Mouse (Mus musculus) left cerebral cortex, postnatal 36 days (tissue): ENCODE results near the gene Mbnl2. TPM values are rescaled to one million over a fixed set of nuclear protein-coding genes. Genes with fewer than 3 reads are reported as not detected.

Experiments used
- DNase-seq, 2 experiments: peaks; one replicate each; pipeline ENCODE4 v3.0.0; 2021 to 2022; ENCODE audit warnings: low spot score in 2 of 2, mixed read lengths in 1 of 2
- intact Hi-C: fragments of 180-260 bp; cut with DNase I; formaldehyde crosslinking; loops from one replicate; pipeline ENCODE4 v1.15.1; 2025
- total RNA-seq, 2 experiments: library from RNA; stranded (reverse); gene quantifications; 2 replicates each; pipeline ENCODE4 v1.2.3; 2021

Gene Mbnl2
- total RNA-seq, 2 experiments from 2014 or later = 223 to 270 TPM

GRCm38 (mm10) chr14:120370631-120371030, 95.2 kb downstream of the Mbnl2 start:
- intact Hi-C loops = loop anchor here (5.0 kb wide), 1 partner anchor 93 kb away; the partner anchor contains the start of gene Mbnl2
- DNase-seq = no peak

GRCm38 (mm10) chr14:120371174-120371573, 95.7 kb downstream of the Mbnl2 start:
- no peak for DNase-seq
- intact Hi-C loops = loop anchor here (5.0 kb wide), 1 partner anchor 94 kb away; the partner anchor contains the start of gene Mbnl2

- DNase-seq = peak in 1 of 2 experiments; percentile 39
- intact Hi-C loops = loop anchor here (5.0 kb wide), 1 partner anchor 96 kb away; the partner anchor contains the start of gene Mbnl2
Measured at GRCm38 (mm10) chr14:120373026-120374024, 97.9 kb downstream of the Mbnl2 start.

- intact Hi-C loops = loop anchor here (5.0 kb wide), 1 partner anchor 97 kb away; the partner anchor contains the start of gene Mbnl2
- peak; percentile 68 to 72 for DNase-seq
Measured at GRCm38 (mm10) chr14:120374786-120375185, 99.3 kb downstream of the Mbnl2 start.

- intact Hi-C loops = no loop called here
- no peak for DNase-seq
Measured at GRCm38 (mm10) chr14:120377192-120377591, 101.7 kb downstream of the Mbnl2 start.

GRCm38 (mm10) chr14:120378002-120378401, 102.5 kb downstream of the Mbnl2 start:
- intact Hi-C loops = no loop called here
- DNase-seq = no peak

- DNase-seq = no peak
- intact Hi-C loops = no loop called here
Measured at GRCm38 (mm10) chr14:120379716-120380115, 104.2 kb downstream of the Mbnl2 start.

GRCm38 (mm10) chr14:120381378-120382134, 106.1 kb downstream of the Mbnl2 start:
- no peak for DNase-seq
- intact Hi-C loops = no loop called here

GRCm38 (mm10) chr14:120382179-120382578, 106.7 kb downstream of the Mbnl2 start:
- intact Hi-C loops = no loop called here
- no peak for DNase-seq

GRCm38 (mm10) chr14:120383186-120383851, 107.8 kb downstream of the Mbnl2 start:
- intact Hi-C loops = no loop called here
- no peak for DNase-seq

- intact Hi-C loops = no loop called here
Measured at GRCm38 (mm10) chr14:120384615-120385014, 109.1 kb downstream of the Mbnl2 start.

GRCm38 (mm10) chr14:120387293-120387692, 111.8 kb downstream of the Mbnl2 start:
- DNase-seq = no peak
- intact Hi-C loops = no loop called here

More at GRCm38 (mm10) chr14:120384615-120385014, 109.1 kb downstream of the Mbnl2 start:
- DNase-seq = no peak

- DNase-seq = peak; percentile 53 to 62
- intact Hi-C loops = no loop called here
Measured at GRCm38 (mm10) chr14:120388818-120389691, 113.6 kb downstream of the Mbnl2 start.

GRCm38 (mm10) chr14:120390231-120390944, 114.9 kb downstream of the Mbnl2 start:
- intact Hi-C loops = loop anchor here (5.0 kb wide), 1 partner anchor 113 kb away; the partner anchor contains the start of gene Mbnl2

GRCm38 (mm10) chr14:120391701-120392100, 116.2 kb downstream of the Mbnl2 start:
- DNase-seq = peak; percentile 50 to 75
- intact Hi-C loops = loop anchor here (5.0 kb wide), 1 partner anchor 114 kb away; the partner anchor contains the start of gene Mbnl2

More at GRCm38 (mm10) chr14:120390231-120390944, 114.9 kb downstream of the Mbnl2 start:
- no peak for DNase-seq

GRCm38 (mm10) chr14:120392441-120392840, 117.0 kb downstream of the Mbnl2 start:
- intact Hi-C loops = loop anchor here (5.0 kb wide), 1 partner anchor 115 kb away; the partner anchor contains the start of gene Mbnl2
- no peak for DNase-seq

GRCm38 (mm10) chr14:120393441-120393840, 118.0 kb downstream of the Mbnl2 start:
- intact Hi-C loops = loop anchor here (5.0 kb wide), 1 partner anchor 116 kb away; the partner anchor contains the start of gene Mbnl2
- no peak for DNase-seq
